Mouse (Mus musculus): ENCODE measurements at regions not wholly inside any gene's neighbourhood (a gene's known extent, or its start where the extent isn't known, plus 50 kb on each side); places are given as distances from the start of the nearest gene placed in this dataset.

DNA sequence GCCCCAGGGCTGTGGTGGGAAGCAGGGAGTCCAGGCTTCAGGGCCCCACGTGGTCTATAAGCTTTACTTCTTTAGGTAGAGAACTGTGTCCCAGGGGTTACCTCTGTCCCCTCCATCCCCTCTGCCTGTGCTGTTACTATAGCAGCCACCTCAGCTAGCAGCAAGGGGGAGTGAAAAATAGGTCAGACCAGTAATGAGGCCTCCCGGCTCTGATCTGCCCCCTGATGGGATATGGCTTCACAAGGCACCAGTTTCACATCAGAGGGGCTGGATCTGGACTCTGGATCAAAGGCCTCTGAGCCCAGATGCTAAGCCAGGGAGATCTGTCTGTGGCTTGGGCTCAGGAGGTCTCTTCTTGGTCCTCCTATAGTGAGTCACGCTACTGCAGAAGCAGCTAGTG is 184.5 kb downstream of the Matn1 start:
- Histone ChIP-seq H3K27ac (no peak overlapping the region), H3K36me3 (no peaks in the 10 kb centered on the region), H3K27me3 (peaks cover 10% of the 10 kb centered on the region; the same call in 1 of the 2 replicates), H3K4me1 (no peaks in the 10 kb centered on the region), H3K9me3 (no peaks in the 10 kb centered on the region), H3K4me2 (no peak overlapping the region), H3K9ac (no peak overlapping the region), H3K4me3 (no peak overlapping the region)
- WGBS, result 36% methylated on average over 3 of the region's 3 CpGs
- ATAC-seq (ENCODE audit: insufficient number of reproducible peaks, insufficient read depth, low FRiP score, low TSS enrichment, low read depth), result no peak

DNA sequence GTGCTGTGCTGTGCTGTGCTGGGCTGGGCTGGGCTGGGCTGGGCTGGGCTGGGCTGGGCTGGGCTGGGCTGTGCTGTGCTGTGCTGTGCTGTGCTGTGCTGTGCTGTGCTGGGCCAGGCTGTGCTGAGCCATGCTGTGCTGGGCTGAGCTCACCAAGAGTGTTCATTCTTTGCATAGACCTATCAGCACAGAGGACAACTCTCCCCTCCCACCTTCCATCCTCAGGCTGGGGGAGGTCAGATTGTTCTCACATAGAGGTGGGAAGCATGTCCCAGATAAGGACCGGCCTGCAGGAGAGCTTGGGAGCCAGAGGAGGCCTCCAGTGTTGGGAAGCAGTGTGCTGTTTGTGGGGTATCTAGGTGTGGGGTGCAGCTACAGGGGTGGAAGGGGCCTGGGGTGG is 188.0 kb downstream of the Matn1 start:
- Histone ChIP-seq H3K9ac (no peak overlapping the region), H3K4me1 (no peaks in the 10 kb centered on the region), H3K9me3 (no peaks in the 10 kb centered on the region), H3K36me3 (no peaks in the 10 kb centered on the region), H3K4me2 (no peak overlapping the region), H3K4me3 (no peak overlapping the region), H3K27ac (no peak overlapping the region), H3K27me3 (peaks cover 4% of the 10 kb centered on the region; the same call in 1 of the 2 replicates)
- ATAC-seq (ENCODE audit: insufficient number of reproducible peaks, insufficient read depth, low FRiP score, low TSS enrichment, low read depth), result no peak
- 47% methylated on average over 1 of the region's 1 CpGs for WGBS

DNA sequence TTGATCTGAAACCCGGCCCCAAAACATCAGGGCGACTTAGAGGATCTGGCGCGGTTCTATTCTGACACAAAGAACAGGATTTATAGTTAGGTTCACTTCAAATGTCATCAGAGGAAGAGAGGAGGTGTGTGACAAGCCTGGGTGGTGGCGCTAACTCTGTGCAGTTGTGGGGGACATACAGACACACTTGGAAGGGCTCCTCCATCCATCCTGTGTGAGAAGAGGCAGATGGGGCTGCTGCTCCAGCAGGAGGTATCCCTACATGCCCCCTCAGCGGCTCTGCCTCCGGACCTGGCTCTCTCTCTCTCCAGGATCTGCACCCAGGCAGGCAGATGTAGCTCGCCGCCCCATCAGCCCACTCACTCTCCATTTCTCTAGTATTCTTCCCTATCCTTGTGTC is 188.6 kb downstream of the Matn1 start:
- no peak for ATAC-seq (ENCODE audit: insufficient number of reproducible peaks, insufficient read depth, low FRiP score, low TSS enrichment, low read depth)
- H3K9me3 ChIP-seq, result no peaks in the 10 kb centered on the region
- 64% methylated on average over 9 of the region's 9 CpGs for WGBS
- H3K27me3 ChIP-seq, result peaks cover 4% of the 10 kb centered on the region; the same call in 1 of the 2 replicates
- no peak overlapping the region for H3K27ac ChIP-seq
- no peak overlapping the region for H3K4me3 ChIP-seq
- H3K36me3 ChIP-seq, result no peaks in the 10 kb centered on the region
- H3K4me2 ChIP-seq, result no peak overlapping the region
- H3K4me1 ChIP-seq, result no peaks in the 10 kb centered on the region
- H3K9ac ChIP-seq, result 0 out of 2 replicates have a peak overlapping the region, but pooled peaks have one; percentile 21

DNA sequence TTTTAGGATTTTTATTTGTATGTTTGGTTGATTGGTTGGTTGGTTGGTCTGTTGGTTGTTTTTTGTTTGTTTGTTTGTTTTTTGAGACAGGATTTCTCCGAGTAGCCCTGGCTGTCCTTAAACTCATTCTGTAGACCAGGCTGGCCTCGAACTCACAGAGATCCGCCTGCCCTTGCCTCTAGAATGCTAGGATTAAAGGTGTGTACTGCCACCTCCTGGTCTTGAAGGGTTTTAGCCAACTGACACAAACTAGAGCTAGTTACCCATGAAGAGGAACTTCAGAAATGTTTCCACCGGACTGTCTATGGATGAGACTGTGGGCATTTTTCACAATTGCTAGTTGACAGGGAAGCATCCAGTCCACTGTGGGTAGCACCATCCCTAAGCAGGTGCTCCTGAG is 191.7 kb downstream of the Matn1 start:
- no peak overlapping the region for H3K4me3 ChIP-seq
- WGBS, result 82% methylated on average over 4 of the region's 4 CpGs
- H3K27ac ChIP-seq, result no peak overlapping the region
- peaks cover 4% of the 10 kb centered on the region; the same call in 1 of the 2 replicates for H3K27me3 ChIP-seq
- H3K4me2 ChIP-seq, result no peak overlapping the region
- no peak for ATAC-seq (ENCODE audit: insufficient number of reproducible peaks, insufficient read depth, low FRiP score, low TSS enrichment, low read depth)
- no peaks in the 10 kb centered on the region for H3K4me1 ChIP-seq
- H3K9ac ChIP-seq, result no peak overlapping the region
- no peaks in the 10 kb centered on the region for H3K9me3 ChIP-seq
- no peaks in the 10 kb centered on the region for H3K36me3 ChIP-seq

DNA sequence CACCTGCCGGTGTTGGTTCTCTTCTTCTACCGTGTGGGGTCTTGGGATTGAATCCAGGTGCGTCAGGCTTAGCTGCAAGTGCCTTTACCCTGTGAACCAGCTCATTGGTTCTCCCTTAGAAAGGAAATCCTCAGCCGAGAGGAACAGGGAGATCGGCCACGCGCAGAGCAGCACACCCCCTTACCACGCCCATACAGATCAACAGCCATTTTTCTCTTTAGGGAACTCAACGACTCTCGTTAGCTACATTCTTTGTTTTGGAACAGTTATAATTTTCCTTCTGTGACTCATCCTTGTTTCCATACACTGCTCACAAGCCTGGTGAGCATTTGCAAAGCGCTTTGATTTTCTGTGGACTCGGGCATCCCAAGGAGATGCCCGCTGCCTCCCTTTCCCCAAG is 194.7 kb downstream of the Matn1 start:
- no peak overlapping the region for H3K9ac ChIP-seq
- H3K27ac ChIP-seq, result no peak overlapping the region
- no peaks in the 10 kb centered on the region for H3K9me3 ChIP-seq
- no peaks in the 10 kb centered on the region for H3K27me3 ChIP-seq
- H3K4me3 ChIP-seq, result no peak overlapping the region
- 78% methylated on average over 13 of the region's 13 CpGs for WGBS
- no peaks in the 10 kb centered on the region for H3K36me3 ChIP-seq
- H3K4me2 ChIP-seq, result no peak overlapping the region
- no peak for ATAC-seq (ENCODE audit: insufficient number of reproducible peaks, insufficient read depth, low FRiP score, low TSS enrichment, low read depth)
- H3K4me1 ChIP-seq, result no peaks in the 10 kb centered on the region

DNA sequence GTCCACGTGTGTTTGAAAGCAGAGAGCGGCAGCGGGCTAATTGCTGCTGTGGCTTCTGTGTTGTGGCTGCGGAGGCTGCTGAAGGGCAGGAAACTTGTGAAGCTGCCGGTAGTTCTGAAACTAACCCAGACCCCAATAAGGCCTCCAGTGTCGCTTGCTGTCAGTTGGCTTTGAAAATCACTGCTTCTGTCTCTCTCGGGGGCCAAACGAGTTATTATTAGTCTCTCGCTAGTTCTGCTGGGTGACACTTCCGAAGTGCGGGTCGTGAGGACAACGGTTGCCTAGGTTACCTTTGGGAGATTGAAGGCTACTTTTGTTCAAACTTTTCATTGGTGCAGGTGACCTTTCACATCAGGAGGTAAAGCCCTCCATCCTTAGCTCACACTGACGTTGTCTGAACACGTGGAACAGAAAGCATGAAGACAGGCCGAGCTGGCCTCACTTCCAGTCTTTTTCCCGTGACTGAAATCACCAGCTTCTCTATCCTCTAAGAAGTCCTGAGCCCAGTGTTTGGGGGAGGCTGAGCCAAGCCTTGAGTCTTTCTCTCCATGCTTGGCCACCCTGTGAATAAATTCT is 197.8 kb downstream of the Matn1 start:
- ATAC-seq (ENCODE audit: insufficient number of reproducible peaks, insufficient read depth, low FRiP score, low TSS enrichment, low read depth), result no peak
- no peak overlapping the region for H3K27ac ChIP-seq
- no peaks in the 10 kb centered on the region for H3K36me3 ChIP-seq
- H3K9me3 ChIP-seq, result no peaks in the 10 kb centered on the region
- H3K27me3 ChIP-seq, result no peaks in the 10 kb centered on the region
- H3K4me2 ChIP-seq, result no peak overlapping the region
- no peak overlapping the region for H3K9ac ChIP-seq
- H3K4me3 ChIP-seq, result no peak overlapping the region
- H3K4me1 ChIP-seq, result no peaks in the 10 kb centered on the region
- 69% methylated on average over 17 of the region's 17 CpGs for WGBS

DNA sequence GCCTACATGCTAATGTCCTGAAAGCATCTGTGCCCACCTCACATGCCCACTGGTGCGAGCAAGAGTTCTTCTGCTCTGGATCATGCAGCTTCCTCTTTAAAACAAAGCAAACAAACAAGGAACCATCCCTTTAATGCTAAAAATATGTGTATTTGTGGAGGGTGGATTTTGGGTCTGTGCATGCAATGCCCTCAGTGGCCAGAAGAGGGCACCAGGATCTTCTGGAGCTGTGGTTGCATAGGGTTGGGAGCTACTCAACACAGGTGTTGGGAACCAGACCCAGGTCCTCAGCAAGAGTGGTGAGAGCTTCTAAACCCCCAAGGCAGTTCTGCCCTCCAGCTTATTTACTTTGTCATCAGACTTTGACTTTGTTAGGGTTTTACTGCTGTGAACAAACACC is 201.3 kb downstream of the Matn1 start:
- ATAC-seq (ENCODE audit: insufficient number of reproducible peaks, insufficient read depth, low FRiP score, low TSS enrichment, low read depth), result no peak
- H3K27ac ChIP-seq, result no peak overlapping the region
- H3K9ac ChIP-seq, result no peak overlapping the region
- no peak overlapping the region for H3K4me3 ChIP-seq
- H3K9me3 ChIP-seq, result no peaks in the 10 kb centered on the region
- no peaks in the 10 kb centered on the region for H3K27me3 ChIP-seq
- H3K36me3 ChIP-seq, result no peaks in the 10 kb centered on the region
- WGBS, result 55% methylated on average over 1 of the region's 1 CpGs
- H3K4me1 ChIP-seq, result peaks cover 3% of the 10 kb centered on the region; the same call in 1 of the 2 replicates
- H3K4me2 ChIP-seq, result no peak overlapping the region

DNA sequence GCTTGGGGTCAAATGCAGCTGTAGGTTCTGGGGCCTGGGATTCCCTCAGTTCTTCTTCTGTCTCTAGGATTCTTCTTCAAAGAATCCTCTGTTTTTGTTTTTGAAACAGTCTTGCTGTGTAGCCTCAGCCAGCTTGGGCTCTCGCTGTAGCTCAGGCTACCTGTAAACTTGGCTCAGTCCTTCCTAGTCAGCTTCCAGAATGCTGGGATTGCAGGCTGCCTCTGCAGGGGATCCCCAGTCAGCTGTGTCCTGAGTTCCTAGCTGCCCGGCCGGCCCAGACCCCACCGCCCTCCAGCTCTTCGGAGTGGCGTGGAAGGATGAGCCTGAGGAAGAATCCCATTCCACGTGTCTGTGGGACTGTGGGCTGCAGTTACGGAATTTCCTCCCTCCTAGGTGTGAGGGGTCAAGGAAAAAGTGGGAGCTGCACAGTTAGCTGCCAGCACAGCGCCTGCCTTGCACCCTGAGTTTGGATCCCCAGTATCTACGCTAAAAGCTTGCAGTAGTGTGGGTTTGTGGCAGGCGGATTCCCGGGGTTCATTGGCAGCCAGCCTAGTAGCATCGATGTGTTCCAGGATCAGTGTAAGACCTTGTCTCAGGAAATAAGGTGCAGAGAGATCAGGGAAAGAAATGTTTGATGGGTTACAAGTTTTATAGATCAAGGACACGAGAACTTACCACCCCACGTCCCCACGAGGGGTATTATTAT is 204.0 kb downstream of the Matn1 start:
- no peak for ATAC-seq (ENCODE audit: insufficient number of reproducible peaks, insufficient read depth, low FRiP score, low TSS enrichment, low read depth)
- H3K4me2 ChIP-seq, result no peak overlapping the region
- 63% methylated on average over 16 of the region's 16 CpGs for WGBS
- H3K9ac ChIP-seq, result no peak overlapping the region
- H3K27me3 ChIP-seq, result no peaks in the 10 kb centered on the region
- H3K4me1 ChIP-seq, result peaks cover 3% of the 10 kb centered on the region; the same call in 1 of the 2 replicates
- no peaks in the 10 kb centered on the region for H3K9me3 ChIP-seq
- H3K4me3 ChIP-seq, result no peak overlapping the region
- no peak overlapping the region for H3K27ac ChIP-seq
- no peaks in the 10 kb centered on the region for H3K36me3 ChIP-seq

DNA sequence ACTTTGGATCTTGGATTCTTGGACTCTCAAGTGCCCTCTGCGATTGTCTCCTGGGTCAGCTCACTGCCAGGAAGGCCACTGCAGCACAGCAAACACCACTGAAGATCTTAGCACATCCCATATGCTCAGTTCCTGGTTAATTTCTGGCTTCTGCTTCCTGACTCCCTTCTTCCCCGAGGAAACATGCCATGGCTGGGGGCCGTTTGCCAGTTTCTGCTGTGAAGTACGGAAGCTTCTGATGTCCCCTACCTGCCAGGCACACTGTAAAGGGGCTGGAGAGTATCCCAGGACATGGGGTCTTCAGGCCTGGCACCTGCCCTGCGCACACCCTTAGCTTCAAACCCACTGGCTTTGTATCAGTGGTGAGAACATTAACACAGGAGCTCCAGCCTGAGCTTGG is 205.3 kb downstream of the Matn1 start:
- Histone ChIP-seq H3K27me3 (no peaks in the 10 kb centered on the region), H3K9me3 (no peaks in the 10 kb centered on the region), H3K9ac (no peak overlapping the region), H3K4me1 (peaks cover 3% of the 10 kb centered on the region; the same call in 1 of the 2 replicates), H3K36me3 (no peaks in the 10 kb centered on the region), H3K4me3 (no peak overlapping the region), H3K27ac (no peak overlapping the region), H3K4me2 (no peak overlapping the region)
- 77% methylated on average over 5 of the region's 5 CpGs for WGBS
- no peak for ATAC-seq (ENCODE audit: insufficient number of reproducible peaks, insufficient read depth, low FRiP score, low TSS enrichment, low read depth)

DNA sequence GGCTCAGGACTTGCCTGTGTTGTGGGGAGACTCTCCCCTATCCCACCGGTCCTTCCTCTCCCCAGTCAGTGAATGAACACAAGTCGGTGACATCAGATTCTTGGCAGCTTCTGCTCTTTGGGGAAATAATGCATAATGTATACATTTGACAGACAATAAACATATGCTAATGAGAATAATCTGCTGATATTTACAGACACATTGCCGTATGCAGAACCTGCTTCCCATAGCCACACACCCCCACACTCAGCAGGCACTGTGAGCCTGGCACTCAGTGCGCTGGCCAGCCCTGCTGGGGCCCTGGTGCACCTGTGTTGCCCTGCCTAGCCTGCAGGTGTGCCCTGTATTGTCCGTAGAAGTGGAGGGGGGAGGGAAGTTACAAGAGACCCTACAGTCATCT is 215.5 kb downstream of the Matn1 start:
- 20% methylated on average over 5 of the region's 5 CpGs for WGBS
- H3K36me3 ChIP-seq, result no peaks in the 10 kb centered on the region
- H3K4me3 ChIP-seq, result no peak overlapping the region
- no peaks in the 10 kb centered on the region for H3K9me3 ChIP-seq
- H3K9ac ChIP-seq, result no peak overlapping the region
- no peak overlapping the region for H3K27ac ChIP-seq
- no peaks in the 10 kb centered on the region for H3K27me3 ChIP-seq
- peaks cover 15% of the 10 kb centered on the region for H3K4me1 ChIP-seq
- H3K4me2 ChIP-seq, result no peak overlapping the region
- no peak for ATAC-seq (ENCODE audit: insufficient number of reproducible peaks, insufficient read depth, low FRiP score, low TSS enrichment, low read depth)

DNA sequence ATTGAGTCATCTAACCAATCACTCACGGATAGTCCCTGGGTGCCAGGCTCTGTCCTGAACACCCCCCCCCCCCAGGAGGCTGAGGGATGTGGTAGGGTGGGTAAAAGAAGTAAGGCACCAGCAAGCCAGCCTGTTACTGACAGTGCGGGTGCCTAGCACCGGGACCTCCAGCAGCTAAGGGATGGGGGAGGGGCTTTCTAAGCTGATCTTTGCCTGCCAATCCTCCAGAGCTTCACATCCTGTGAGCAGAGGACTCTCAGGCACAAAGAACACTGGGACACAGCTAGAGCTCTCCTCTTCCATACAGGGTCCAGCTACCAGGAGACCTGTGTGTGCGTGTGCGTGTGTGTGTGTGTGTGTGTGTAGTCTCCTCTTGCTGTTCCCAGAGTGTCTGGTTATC is 215.9 kb downstream of the Matn1 start:
- H3K36me3 ChIP-seq, result no peaks in the 10 kb centered on the region
- H3K27me3 ChIP-seq, result no peaks in the 10 kb centered on the region
- no peak overlapping the region for H3K4me2 ChIP-seq
- H3K4me3 ChIP-seq, result no peak overlapping the region
- no peak for ATAC-seq (ENCODE audit: insufficient number of reproducible peaks, insufficient read depth, low FRiP score, low TSS enrichment, low read depth)
- H3K9ac ChIP-seq, result no peak overlapping the region
- WGBS, result 32% methylated on average over 5 of the region's 5 CpGs
- peaks cover 15% of the 10 kb centered on the region for H3K4me1 ChIP-seq
- no peaks in the 10 kb centered on the region for H3K9me3 ChIP-seq
- H3K27ac ChIP-seq, result no peak overlapping the region

DNA sequence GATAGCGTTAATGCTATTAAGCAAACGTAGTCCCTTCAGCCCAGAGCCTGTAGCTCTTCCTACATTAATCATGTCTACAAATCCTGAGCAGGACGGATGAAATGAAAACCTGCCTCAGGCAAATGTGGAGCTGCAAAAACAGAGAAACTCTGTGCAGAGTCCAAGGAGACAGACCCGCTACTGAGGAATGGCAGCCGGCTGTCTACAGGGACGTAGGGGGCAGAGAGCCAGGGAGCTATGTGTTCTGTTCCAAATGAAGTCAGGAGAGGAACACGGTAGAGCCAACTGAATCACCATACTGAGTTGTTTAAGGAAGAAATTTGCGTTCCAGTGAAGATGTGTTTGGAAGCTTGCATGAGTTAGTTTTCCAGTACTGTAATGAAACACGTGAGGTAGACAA is 217.3 kb downstream of the Matn1 start:
- Histone ChIP-seq H3K4me1 (peaks cover 15% of the 10 kb centered on the region), H3K4me3 (no peak overlapping the region), H3K9me3 (no peaks in the 10 kb centered on the region), H3K27ac (no peak overlapping the region), H3K27me3 (no peaks in the 10 kb centered on the region), H3K9ac (no peak overlapping the region), H3K36me3 (no peaks in the 10 kb centered on the region), H3K4me2 (no peak overlapping the region)
- no peak for ATAC-seq (ENCODE audit: insufficient number of reproducible peaks, insufficient read depth, low FRiP score, low TSS enrichment, low read depth)
- 37% methylated on average over 9 of the region's 9 CpGs for WGBS
